Mouse (Mus musculus): ENCODE data around the gene Cep164.

DNA sequence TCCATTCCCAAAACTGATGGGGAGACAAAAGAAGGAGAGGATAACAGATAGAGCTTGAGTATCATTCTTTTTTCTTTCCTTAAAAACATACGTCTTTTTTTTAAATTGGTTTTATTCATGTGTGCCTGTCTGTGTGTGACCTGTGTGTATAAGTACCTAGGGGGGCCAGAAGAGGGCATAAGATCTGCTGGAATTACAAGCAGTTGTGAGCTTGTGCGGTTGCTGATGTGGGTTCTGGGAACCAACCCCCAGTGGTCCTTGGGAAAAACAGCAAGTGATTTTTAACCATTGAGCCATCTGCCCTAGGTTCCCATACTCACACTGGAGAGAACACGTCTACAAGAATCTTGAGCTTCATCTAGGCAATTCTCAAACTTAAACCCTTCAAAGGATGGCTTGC, 31.2 kb downstream of the Cep164 start:
- TF ChIP-seq CTCF (IDR thresholded peaks at IDR 0.05; ENCODE audit: borderline replicate concordance, insufficient read depth, low read depth, low read length) (no peak), POLR2A (IDR thresholded peaks at IDR 0.05; ENCODE audit: borderline replicate concordance, insufficient read depth, low read length) (no peak)
